Mouse (Mus musculus) kidney, adult 2 months (tissue): Measurements from ENCODE around the gene Atg4a-ps. TPM values are rescaled to one million over a fixed set of nuclear protein-coding genes. Genes with fewer than 3 reads are reported as not detected.

Experiments
- DNase-seq: peaks from one replicate; pipeline ENCODE4 v3.0.0; 2021
- H3K27ac ChIP-seq: fragments of 200-500 bp; 2 replicates; pipeline ENCODE4 v1.5.1; 2012; ENCODE audit warnings: low read depth, low read length, control low read depth, inconsistent platforms; ENCODE audit not compliant: insufficient read depth
- H3K27me3 ChIP-seq: fragments of 200-500 bp; replicated peaks from 2 replicates; pipeline ENCODE4 v1.6.1; 2012; ENCODE audit warnings: mild to moderate bottlenecking, moderate library complexity, low read length, inconsistent platforms; ENCODE audit not compliant: control insufficient read depth, insufficient read depth
- H3K36me3 ChIP-seq: fragments of 200-500 bp; 2 replicates; pipeline ENCODE4 v1.6.1; 2012; ENCODE audit warnings: mild to moderate bottlenecking, moderate library complexity, low read length, inconsistent platforms; ENCODE audit not compliant: control insufficient read depth, insufficient read depth
- H3K4me1 ChIP-seq: fragments of 200-500 bp; 2 replicates; pipeline ENCODE4 v1.6.1; 2011; ENCODE audit warnings: low read length; ENCODE audit not compliant: control insufficient read depth, insufficient read depth
- H3K4me3 ChIP-seq: fragments of 200-500 bp; 2 replicates; pipeline ENCODE4 v1.5.1; 2011; ENCODE audit warnings: mild to moderate bottlenecking, low read depth, low read length, control low read depth; ENCODE audit not compliant: insufficient read depth
- CTCF ChIP-seq: fragments of 200-500 bp; conservative IDR thresholded peaks from 2 replicates; pipeline ENCODE4 v1.5.1; 2011; ENCODE audit warnings: low read depth, mild to moderate bottlenecking, control low read depth, low read length, moderate library complexity, mixed read lengths; ENCODE audit not compliant: insufficient read depth, insufficient read length
- POLR2A ChIP-seq: fragments of 200-500 bp; IDR thresholded peaks from one replicate; pipeline ENCODE4 v1.6.1; 2011; ENCODE audit warnings: low read depth, low read length, control low read depth
- WGBS: fragments of 180-500 bp; shearing (Covaris S2); methylation state at CpG from one replicate; pipeline ENCODE4 v1.1.7; 2018; 5-methylcytosine and 5-hydroxymethylcytosine counted together
- polyA plus RNA-seq: library from polyadenylated mRNA; depleted of rRNA; stranded (reverse); fragments of >200 nt; gene quantifications from 2 replicates; pipeline ENCODE4 v1.2.3, GENCODE M21; 2012; rRNA removed

Atg4a-ps gene
- polyA plus RNA-seq, 1 experiment: not detected

- Histone ChIP-seq H3K4me3 (no peak overlapping the region), H3K27me3 (no peaks in the 10 kb centered on the region), H3K4me1 (no peaks in the 10 kb centered on the region), H3K36me3 (no peaks in the 10 kb centered on the region), H3K27ac (no peak overlapping the region)
- WGBS: 77% methylated on average over 4 of the region's 4 CpGs
- TF ChIP-seq CTCF: no peak
- TF ChIP-seq POLR2A: no peak
- DNase-seq: no peak
Observed at GRCm38 (mm10) chr3:103597586-103597985, 48.3 kb downstream of the Atg4a-ps start.

- 84% methylated on average over 7 of the region's 7 CpGs for WGBS
- no peak for DNase-seq
- H3K36me3 ChIP-seq: no peaks in the 10 kb centered on the region
- no peaks in the 10 kb centered on the region for H3K4me1 ChIP-seq
- no peaks in the 10 kb centered on the region for H3K27me3 ChIP-seq
- H3K4me3 ChIP-seq: no peak overlapping the region
- H3K27ac ChIP-seq: no peak overlapping the region
- no peak for TF ChIP-seq POLR2A
- TF ChIP-seq CTCF: no peak
Observed at GRCm38 (mm10) chr3:103595271-103595810, 50.5 kb downstream of the Atg4a-ps start.

Other genes starting within 250 kb of the Atg4a-ps start
- not detected in 2 replicates for gene Syt6, start 70.8 kb downstream of the Atg4a-ps start, polyA plus RNA-seq
- gene Olfml3, start 91.9 kb upstream of the Atg4a-ps start, polyA plus RNA-seq: 30.0 and 31.7 TPM in 2 replicates
- gene Gm10964, start 93.3 kb upstream of the Atg4a-ps start, polyA plus RNA-seq: not detected in 2 replicates
- gene Hipk1, start 145.5 kb upstream of the Atg4a-ps start, polyA plus RNA-seq: 58.1 and 62.3 TPM in 2 replicates
- 8.9 and 12.5 TPM in 2 replicates for gene Dclre1b, start 163.4 kb upstream of the Atg4a-ps start, polyA plus RNA-seq
- gene Ap4b1, start 163.5 kb upstream of the Atg4a-ps start, polyA plus RNA-seq: 13.8 and 15.7 TPM in 2 replicates
- gene Gm43064, start 163.5 kb upstream of the Atg4a-ps start, polyA plus RNA-seq: 0.14 TPM in 2 replicates
- gene Bcl2l15, start 186.5 kb upstream of the Atg4a-ps start, polyA plus RNA-seq: 0.17 TPM in 1 of 2 replicates, not detected in the other
- gene Ptpn22, start 213.7 kb upstream of the Atg4a-ps start, polyA plus RNA-seq: 1.8 and 2.3 TPM in 2 replicates